Mouse (Mus musculus): ENCODE measurements around the gene Nhej1.

Gene Nhej1

DNA sequence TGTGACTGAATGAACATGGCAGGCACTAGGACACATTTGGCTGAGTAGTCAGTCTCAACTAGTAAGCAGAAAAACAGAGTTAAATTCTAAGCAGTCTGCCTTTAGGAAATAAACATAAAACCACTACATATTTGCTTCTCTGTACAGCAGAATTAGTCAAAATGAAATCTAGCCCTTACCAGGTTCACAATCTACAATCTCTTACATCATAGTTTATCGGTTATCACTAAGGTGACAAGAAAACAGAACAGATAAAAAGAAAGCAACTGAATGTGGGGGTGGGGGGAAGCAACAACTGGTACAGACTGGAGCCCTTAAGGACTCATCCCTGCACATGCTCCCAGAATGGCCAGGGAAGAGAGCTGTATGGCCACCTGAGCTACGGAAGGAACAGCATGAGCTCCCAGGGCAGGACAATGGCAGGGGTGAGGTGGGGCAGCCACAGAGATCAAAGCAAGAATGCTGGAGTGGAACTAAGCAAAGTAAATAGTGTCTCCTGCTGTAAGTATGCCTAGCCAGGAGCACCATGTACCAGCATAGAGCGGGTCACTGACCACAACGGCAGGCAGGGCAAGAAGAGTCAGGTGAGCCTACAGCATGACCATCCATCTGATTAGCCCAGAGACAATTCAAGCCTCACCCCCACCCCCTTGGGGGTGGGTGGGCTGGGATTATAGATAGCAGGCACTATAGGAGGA lies 153.5 kb downstream of the Nhej1 start:
- DNase-seq, result no peak

DNA sequence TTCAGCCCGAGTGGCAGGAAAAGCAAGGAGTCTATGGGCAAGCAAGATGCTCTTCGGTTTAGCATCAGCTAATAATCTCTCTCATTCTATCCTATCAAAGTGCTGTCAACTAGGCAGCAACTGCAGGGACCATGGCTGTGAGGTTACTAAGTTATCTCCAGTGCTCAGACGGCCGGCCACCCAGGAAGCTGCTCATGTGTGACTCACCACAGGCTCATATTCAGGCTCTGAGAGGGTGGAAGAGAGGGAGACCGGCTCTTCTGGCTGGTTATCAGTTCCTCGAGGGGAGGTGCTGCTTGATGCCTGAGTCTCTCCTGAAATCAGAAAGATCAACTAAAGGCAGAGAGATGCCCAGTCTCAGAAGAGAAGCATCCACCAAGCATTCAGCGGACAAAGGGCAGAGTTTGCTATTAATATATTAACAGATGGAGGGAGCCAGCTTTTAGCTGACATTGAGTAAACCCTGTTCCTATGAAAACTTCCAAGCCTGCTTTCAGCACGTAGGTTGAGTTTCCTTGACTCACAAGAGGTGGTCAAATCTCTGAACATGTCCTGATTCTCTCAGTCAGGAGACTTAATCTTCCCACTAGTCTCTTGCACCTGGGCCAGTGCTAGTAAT lies 156.9 kb downstream of the Nhej1 start:
- DNase-seq, result no peak

DNA sequence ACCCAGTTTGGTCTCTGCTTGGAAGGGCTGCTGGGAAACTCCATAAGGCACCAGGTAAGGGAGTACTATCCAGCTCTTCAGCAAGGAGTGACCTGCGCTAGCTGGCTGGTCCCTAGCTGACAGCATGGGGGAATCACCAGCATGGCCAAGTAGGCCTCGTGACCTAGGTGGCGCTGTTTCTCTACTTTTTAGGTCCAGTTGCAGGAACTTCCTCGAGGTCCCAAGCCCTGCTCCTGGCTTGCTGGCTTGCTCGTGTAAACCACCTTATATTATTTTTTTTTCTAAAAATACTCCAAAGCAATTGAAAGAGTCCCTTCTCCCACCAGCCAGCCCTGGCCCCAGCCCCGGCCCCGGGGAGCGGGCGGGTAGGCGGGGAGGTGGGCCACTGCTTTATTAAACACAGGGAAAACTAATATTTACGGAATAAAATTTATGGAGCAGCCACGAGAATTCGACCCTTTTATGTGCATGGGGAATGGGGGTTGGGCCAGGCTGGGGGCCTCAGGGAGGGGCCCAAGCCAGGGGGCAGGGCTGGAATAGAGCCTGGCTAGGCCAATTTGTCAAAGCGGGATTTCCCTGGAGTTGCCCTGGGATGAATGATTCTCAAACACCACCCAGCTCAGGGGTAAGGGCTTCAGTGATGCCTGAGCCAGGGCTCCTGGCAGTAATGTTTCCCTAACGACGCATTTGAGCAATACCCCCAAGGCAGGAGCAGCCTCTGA lies 160.3 kb downstream of the Nhej1 start:
- DNase-seq, result peak; percentile 32 to 39

DNA sequence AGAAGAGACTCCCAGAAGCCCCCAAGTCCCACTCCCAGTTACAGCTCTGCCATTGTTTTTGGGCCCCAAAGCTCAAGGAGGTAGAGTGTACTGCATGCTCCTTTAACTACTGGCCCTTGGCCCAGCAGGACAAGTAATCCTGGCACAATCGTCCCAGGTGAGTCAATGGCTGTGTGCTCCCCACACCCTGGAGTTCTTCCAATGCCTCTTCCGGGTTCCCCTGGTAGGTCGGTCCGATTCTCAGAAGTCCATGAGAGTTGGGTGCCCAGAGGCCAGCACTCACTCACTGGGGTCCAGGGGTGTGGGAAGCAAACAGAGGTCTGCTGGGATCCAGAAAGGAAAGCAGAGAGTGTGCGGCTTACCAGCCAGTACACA lies 162.2 kb downstream of the Nhej1 start:
- DNase-seq, result no peak

DNA sequence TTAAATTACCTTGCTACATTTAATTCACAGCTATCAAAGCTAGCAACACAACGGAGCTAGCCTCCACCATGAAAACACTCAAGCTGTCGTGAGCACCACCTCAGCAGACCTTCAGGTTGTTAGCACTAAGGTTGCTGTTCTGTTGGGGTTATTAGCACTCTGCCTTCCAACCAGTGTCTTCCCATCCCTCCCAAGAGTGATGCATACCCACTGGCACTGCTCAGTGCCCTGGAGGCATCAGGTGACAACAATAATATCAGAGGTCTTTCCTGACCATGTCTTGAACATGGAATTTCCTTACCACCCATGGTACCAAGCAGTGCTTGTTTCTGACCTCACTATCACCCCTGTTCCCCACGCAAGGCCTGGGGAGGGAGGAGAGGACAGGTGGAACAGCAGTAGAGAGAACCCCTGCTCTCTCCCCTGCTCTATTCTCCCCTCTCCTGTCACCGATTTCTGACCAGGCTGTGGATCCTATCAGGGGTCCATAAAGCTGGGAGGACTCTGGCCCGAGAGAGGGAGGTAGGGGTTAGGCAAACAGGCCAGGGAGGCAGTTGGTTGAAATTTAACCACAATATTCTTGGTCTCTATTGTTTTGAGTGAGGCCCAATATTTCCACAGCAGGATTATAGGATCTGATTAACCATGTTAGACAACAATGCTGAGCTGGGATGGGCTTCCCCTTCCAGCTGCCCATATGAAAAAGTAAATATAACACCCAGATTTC lies 162.7 kb downstream of the Nhej1 start:
- DNase-seq, result no peak

DNA sequence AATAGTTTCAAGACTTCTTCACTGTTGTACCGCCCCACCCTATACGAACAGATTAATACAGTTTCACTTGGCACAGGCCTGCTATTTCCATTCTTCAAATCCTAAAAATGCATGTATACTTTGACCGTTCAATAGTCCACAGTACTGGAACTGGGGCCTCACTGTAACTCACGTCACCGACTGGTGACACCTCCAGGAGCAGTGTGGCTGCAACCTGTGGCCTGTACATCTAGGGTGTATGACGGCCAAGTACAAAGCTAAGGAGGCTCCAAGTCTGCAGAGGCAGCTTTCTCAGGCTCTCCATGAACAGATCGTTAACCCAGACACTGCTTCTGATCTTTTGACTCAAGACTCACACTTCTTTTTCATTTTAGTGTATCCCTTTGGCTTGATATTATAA lies 163.3 kb downstream of the Nhej1 start:
- DNase-seq, result no peak

DNA sequence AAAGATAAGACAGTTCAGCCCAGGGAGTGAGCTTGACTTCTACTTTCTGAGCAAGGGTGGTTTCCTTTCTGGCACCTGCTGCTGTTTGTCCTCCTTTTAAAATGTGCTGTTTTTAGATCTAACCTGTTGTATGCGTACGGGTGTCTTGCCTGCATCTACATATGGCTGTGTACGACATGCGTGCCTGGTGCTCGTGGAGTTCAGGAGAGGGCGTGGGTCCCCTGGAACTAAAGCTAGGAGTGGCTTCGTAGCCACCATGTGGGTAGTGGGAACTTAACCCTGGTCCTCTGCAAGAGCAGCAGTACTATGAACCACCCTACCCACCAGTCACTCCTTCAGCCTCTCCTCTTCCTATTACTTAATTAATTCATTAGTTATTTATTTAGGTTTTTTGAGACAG lies 164.9 kb downstream of the Nhej1 start:
- no peak for DNase-seq

DNA sequence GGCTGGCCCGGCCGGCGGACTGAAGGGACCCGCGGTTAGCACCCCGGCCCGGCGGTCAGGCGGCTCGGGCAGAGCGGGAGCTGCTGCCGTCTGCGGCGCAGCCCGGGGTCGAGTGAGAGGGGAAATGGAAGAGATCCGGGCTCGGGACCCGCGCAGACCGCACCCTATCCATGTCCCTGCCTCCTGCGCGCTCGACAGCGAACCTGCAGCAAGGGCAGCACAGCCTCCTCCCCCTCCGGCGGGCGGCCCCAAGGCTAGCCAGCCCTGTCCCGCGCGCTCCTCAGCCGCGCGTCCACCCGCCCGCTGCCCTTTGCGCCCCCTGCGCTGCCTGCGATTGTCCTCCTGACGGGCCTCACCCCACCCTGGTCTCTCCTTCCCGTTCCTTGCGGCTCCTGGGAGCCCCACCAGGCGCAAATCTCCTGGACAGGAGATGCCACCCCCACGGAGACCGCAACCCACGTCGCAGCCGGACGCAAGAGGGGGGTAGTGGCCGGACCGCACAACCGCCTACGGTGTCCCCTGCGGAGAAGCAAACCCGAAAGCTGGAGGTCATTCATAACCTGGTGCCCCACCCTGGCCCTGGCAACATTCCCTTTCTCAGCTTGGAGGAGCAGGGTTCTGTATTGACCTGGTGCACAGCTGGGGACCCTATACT lies 173.3 kb downstream of the Nhej1 start, which contains the start of gene Ihh:
Ihh (minus strand) TSS at position 117 of the 655 bp plus-strand sequence.
- DNase-seq, result no peak

DNA sequence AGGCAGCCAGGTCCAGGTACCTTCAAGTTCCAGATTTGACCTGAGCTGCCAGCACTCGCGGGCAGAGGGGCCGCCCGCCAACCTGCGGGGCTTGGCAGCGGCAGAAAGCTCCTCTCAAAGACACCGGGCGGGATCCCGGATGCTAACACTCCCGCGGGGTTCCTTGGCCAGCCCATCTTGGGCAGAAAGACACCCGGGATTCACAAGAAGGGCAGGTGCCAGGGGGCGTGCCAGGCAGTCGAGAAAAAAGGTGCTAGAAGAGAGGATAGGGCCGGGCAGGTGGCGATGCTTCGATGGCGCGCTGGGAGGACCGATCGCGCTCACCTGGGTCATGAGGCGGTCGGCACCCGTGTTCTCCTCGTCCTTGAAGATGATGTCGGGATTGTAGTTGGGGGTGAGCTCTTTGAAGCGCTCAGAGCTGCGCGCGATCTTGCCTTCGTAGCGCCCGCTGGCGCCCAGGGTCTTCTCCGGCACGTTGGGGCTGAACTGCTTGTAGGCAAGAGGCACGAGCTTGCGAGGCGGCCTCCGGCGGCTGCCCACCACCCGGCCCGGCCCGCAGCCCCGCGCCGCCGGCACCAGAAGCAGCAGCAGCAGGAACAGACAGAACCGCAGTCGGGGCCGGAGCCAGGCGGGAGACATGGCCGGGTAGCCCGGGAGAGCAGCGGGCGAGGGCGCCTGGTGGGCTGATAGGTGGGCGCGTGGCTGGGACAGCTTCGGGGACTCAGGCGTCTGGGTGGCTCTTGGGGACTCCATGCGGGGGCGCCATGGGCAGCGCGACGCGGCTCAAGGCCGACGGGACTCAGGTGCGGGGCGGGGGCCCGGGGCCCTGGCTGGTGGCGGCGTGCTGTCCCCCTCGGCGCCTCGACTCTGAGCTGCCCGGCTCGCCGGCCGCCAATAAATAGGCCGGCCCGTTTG lies 174.2 kb downstream of the Nhej1 start:
- no peak for DNase-seq

DNA sequence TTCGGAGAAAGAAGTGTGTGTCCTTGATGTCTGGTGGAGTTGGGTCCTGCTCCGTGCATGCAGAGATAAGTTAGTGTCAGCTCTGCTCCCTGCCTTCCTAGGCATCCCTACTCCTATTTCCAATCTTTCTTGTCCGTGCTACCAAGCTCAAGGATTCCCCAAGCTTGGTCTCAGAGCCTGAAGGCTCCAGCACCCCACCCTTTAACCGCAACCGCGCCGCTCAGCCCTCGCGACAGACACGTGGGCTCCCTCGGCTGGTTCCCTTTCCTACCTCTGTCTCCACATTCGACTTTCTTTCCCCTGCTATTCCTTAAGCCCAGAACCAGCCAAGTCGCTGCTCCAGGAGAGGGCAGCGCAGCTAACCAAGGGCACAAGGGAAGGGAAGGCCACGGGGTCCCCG lies 174.9 kb downstream of the Nhej1 start:
- no peak for DNase-seq

DNA sequence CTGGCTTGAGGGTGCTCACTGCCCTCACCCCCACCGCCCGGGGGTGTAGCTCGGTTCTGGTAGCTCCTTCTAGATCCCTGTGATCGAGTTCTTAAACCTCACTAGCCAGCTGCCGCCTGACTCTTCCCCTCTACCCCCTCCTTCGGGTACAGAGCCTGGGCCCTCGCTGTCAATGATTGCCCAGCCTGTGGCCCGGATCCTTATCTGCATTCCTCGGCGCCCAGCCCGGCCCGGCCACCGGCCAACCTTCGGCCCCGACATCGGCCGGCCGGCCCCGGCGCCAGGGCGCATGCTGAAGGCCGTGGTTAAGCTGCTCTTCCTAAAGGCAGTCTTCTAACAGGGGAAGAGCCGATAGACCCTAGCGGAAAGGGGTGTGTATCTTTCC lies 175.3 kb downstream of the Nhej1 start:
- no peak for DNase-seq

DNA sequence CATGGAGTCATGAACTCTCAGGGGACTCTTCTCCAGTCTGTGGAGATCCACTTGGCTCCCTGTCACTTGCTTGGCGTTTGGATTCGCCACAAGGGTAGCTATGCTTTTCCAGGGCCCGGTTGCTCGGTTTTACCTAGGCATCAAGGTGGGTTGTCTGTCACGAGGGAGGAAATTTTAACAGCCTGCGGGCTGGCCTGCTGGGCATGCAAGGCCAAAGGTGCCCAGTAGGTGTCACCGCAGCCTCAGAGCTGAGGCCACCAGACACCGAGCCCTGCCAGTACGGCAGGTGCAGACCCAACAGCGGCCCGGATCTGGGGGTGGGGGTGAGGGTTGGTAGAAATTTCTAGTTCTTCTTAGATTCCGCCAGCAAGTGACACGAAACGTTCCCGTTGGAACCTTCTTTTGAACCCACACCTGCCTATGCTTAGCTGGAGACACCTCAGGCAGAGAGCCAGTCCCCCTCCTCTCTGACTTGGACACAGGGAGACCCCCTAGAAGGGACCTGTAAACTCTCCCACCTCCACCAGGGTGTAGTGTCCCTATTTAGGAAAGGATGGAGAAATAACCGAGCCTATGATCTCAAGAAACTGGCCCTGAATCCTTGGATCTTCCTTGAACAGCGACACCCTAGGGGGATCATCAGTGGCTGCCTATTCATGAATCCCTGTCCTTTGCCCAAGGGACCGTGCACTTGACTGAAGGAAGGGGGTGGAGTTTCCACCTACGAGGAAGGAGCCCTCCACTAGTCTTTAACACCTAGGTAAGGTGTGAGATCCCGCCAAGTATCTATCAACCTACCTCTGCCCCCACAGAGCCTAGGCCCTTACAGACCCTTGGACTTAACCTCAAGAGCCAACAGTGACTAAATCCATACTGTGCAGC lies 176.0 kb downstream of the Nhej1 start:
- peak; percentile 36 to 38 for DNase-seq

DNA sequence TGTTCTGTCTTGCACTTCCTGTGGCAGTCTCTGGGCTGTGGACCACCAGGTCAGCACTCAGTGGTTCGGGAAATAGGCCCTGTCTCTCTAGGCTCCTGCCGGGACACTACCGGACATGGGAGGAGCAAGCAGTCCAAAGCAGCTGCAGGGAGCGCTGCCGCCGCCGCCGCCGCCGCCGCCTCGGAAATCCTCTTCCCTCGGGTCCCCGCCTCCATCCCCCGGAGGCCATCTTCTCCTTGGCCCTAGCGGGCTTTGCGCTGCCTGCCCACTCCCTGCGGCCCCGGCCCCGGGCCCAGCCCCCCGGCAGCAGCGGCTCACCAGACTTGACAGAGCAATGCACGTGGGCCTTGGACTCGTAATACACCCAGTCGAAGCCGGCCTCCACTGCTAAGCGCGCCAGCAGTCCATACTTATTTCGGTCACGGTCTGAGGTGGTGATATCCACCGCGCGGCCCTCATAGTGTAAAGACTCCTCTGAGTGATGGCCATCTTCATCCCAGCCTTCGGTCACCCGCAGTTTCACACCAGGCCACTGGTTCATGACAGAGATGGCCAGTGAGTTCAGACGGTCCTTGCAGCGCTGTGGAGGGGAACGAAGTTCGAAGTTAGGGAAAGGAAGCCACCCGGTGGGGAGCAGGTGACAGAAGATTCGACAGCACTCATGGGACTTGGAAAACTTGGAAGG lies 176.9 kb downstream of the Nhej1 start:
- no peak for DNase-seq

DNA sequence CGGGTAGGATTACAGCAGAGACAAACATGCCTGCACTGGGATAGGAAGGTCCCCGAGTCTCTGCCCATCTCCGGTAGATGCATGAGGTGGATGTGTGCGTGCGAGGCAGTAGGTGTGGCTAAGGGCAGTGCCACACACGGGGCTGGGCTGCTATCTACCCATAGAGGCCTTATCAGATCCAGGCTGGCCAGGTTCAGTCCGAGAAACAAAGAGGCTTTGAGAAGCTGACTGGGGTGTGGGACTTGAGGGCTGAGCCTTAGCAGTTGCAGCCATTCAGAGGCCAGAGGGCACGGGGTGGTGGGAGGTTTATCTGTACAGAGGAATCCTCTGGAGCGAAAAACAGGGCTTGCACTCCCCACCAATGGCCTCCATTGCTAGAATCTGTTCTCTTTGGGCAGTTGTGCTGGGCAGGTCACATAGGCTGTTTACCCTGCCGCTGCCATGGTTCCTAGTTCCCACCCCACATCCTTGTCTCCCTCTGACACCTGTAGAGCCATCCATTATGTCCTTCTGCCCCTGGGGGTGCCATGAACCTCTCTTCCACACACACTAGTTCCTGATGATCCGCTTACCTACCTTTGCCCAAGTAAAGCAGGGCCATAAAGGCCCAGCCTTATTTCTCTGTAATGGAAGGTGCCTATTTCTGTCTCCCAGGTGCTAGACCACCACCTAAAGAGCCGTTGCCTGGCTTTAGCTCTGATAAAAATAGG lies 183.2 kb downstream of the Nhej1 start:
- DNase-seq, result no peak

DNA sequence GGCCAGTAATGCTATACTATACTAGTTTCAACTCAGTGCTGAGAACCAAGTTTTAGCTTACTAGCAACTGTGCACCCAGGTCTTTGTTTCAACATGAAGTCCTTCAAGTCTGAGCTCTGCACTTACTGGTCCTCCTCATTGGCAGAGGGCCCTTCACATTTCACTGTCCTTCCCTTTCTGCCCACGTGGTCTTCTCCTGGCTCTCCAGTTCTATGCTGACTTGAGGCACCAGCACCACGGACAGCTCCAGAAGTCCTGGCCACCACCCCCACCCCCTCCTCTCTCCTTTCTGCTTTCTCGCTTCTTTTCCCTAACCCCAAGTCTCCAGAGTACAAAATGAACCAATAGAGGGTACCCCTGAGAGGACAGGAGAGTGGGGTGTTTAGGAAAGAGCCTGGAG lies 185.2 kb downstream of the Nhej1 start:
- DNase-seq, result no peak

DNA sequence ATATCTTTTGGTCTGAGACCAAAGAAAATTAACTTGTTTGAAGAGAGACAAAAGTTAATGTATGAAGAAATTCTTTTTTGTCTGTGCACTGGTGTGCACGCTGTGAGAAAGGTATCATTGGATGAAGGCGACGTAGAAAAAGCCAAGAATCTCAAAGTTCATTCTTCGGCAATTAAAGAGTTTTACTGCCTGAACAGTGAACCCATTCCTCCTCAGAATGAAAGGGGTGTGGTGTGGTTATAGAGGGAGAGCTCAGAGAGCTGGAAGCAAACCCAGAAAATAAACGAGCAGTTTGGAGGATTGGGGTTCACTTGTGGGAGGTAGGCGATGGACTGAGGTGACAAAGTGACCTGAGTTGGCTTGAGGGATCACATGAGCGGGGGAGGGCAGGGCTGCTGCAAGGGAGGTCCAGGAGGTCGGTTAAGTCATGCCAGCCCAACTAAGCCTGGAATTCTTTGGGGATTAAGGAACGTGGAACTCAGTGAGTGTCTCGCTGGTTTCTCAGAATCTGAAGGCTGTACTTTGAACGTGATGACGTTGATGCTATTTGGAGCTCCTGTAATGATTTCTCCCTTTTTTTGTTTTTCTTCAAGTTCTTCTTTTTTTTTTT lies 188.7 kb downstream of the Nhej1 start:
- DNase-seq, result no peak

DNA sequence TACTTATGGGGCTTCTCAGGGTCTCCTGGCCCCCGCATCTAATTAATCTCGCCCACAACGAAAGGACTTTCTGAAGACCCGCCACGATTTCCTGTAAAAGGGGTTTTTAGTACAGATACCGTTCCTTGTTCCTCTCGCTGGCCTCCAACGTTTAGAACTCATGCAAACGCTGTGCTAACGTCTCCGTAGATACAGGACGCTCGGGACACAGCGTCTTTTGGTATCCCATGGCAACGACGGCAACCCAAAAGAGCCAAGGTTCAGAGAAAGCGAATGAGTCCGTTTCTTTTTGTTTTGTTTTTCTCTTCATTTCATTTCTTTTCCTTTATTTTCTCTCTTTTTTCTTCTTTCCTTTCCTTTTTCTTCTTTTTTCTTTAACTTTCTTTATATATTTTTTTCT lies 189.6 kb downstream of the Nhej1 start, which contains the start of gene Cfap65:
Cfap65 (minus strand) TSS at position 198 of the 400 bp plus-strand sequence.
- DNase-seq, result no peak

DNA sequence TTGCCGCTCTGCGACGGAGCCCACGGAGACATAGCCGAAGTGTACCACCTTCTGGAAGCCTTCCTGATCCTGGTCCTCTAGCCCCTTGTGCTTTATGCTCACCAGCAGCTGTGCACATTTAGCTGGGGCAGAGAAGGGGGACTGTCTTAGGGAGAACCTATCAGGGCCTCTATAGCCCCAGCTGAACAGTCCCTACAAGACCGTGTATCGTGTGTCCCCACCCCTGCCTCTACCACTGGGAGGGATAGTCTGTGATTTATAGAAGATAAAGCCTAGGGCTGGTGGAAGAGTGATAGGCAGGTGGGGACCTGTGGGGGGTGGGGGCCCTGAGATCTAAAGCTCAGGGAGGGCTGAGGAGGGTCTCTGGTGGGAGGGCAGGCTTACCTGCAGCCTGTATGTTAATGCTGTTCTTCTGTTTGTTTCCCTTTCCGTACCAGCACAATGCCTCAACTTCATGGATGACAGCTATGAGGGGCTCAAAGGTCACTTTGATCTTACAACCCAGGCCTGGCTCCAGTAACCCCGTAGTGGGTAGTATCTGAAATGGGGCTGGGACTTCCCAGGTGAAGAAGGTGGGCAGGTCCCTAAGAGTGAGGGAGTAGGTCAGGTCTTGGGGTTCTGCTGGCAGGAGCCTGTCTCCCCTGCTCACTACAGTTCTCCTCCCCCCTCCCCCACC lies 197.2 kb downstream of the Nhej1 start:
- no peak for DNase-seq

All from thymus, postnatal 36 days (tissue).